Mouse (Mus musculus) liver, postnatal 0 days (tissue): ENCODE measurements around the gene Cbx7.

Experiments used
- CTCF ChIP-seq: sonication (generic); IDR thresholded peaks from 2 replicates; pipeline ENCODE4 v1.5.1; 2016; ENCODE audit warnings: antibody characterized with exemption, low read depth
- EP300 ChIP-seq: IDR thresholded peaks from 2 replicates; pipeline ENCODE4 v1.6.1; 2016; ENCODE audit warnings: antibody characterized with exemption, low read depth, mild to moderate bottlenecking

GRCm38 (mm10) chr15:80016563-80017301 lies 45.8 kb upstream of the Cbx7 start:
- TF ChIP-seq CTCF: no peak
- no peak for TF ChIP-seq EP300
